Mouse (Mus musculus): ENCODE results near the gene Ate1. TPM values are rescaled to one million over a fixed set of nuclear protein-coding genes. Genes with fewer than 3 reads are reported as not detected.

The Ate1 gene
- total RNA-seq, 2 experiments from 2014 or later: 41.5 to 42.2 TPM

GRCm38 (mm10) chr7:130520812-130521422 is 748 bp upstream of the Ate1 start:
- DNase-seq: no peak

DNA sequence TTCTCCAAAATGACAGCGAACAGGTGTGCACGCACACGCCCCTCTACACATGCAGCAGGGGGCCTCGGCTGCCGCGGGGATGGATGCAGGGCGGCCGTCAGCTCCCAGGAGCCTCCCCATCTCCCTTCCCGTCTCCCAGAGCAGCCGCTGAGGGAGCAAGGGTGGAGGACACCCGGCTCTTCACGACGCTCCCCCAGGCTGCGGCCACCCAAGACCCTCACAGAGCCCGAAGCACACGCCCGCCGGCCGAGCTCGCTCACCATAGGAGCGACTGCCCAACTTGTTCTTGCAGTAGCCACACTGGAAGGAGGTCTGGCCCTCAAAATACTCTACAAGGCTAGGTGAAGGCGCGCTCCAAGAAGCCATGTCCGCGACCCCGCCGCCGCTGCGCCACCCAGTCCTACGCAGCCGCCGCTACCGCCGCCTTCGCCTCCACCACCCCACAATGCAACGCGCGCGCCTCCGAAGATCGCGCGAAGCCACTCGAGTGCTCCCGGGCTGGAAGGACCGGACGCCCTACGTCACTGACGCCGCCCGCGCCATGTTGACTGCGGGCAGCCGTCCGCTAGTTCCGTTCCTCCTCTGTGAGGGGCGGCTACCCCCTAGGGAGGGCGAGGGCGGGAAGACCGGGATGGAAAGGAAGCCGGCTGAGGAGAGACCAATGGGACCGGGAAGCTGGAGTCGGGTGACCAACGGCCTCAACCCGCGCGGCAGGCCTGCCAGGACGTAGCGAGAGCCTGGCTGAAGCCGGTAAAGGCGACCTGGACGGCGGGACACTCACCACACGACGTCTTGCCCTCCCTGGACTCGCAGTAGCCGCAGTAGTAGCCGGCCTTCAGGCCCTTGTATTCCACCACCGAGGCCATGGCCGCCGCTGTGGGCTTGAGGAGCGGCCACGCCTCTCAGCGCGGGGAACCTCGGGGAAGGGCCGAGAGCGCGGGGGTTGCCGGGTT is 797 bp downstream of the Ate1 start:
- DNase-seq: peak; percentile 99

DNA sequence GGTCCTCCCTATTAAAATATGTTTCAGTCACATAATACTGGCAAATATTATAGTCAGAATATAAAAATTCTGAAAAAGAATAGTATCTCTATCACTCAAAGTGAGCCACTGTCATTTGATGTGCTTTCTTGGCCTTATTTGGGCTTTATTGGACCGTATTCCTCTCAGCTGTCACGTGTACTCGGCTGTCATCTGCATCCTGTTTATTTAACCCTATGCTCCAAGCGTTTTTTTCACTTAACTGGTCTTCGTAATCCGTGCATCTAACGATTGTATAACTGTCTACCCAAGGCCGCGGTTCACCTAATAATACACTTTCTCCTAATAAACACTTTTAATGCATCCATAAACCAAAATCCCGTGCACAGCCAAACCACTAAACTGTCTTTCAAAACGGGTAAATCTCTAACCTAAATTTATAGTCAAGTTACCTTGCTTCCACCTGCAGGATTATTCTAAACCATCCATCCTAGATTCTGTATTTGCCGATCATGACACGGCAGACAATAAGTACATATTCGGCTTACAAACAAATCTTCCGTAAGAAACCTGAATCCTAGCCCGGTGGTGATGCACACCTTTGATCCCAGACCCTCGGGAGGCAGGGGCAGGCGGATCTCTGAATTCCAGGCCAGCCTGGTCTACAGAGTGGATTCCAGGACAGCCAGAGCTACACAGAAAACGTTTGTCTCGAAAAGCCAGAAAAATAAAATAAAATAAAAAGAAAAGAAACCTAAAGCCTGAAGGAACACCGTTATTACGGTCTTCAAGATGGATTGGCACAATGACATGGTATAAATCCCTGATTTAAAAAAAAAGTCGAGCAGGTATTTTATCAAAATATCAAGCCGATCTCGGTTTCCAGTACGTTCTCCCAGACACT is 1.7 kb downstream of the Ate1 start:
- no peak for DNase-seq

DNA sequence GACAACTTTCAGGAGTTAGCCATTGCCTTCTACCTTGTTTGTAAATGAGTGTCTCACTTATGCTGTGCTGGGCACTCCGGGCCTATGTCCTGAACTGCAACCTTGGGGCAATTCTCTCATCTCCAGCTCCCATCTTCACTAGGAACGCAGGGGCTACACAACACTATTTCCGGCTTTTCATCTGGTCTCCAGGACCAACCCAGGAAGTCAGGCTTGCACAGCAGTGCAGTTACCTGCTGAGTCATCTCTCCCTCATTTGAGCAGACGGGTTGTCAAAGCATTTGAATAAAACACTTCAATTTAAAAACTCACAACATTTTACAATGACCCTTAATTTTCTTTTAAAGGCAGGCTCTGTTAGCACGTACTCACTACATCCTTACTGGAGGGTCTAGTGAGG is 9.9 kb downstream of the Ate1 start:
- no peak for DNase-seq

- DNase-seq: no peak
Measured at GRCm38 (mm10) chr7:130503006-130503405, 17.2 kb downstream of the Ate1 start.

DNA sequence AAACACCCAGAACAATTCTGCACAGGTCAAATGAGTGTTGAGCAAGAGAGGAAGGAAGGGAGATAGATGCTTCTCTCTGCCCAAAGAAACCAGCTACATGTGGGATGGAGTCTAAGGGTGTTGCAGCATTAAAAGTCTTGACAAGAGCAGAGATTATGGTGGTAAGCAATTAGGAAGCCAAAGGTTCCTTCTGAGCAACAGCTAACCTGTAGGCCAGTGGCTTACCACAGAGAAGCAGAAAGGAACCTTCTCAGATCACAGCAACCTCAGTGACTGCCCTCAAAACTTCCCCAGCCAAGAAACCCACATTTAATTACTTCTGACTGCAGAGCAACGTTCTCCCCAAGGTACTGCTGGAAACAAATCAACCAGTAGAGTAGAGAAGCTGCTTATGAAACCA is 18.7 kb downstream of the Ate1 start:
- no peak for DNase-seq

- no peak for DNase-seq
Measured at GRCm38 (mm10) chr7:130493346-130493745, 26.8 kb downstream of the Ate1 start.

DNA sequence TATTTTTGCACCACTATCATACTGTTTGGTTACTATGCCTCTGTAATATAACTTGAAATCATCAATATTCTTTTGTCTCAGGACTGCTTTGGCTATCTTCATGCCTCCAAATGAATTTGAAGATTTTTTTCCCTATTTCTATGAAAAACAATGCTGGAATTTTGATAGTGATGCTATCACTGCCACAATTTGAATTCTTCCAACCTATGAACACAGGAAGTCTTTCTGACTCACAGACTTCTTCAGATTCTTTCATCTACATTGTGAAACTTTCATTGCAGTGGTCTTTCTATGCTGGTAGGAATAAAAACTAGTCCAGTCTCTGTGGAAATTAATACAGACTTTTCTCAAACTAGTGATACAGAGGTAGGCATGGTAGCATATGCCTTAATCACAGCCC is 28.1 kb downstream of the Ate1 start:
- no peak for DNase-seq

GRCm38 (mm10) chr7:130479003-130479402 is 41.2 kb downstream of the Ate1 start:
- peak; percentile 13 for DNase-seq

DNA sequence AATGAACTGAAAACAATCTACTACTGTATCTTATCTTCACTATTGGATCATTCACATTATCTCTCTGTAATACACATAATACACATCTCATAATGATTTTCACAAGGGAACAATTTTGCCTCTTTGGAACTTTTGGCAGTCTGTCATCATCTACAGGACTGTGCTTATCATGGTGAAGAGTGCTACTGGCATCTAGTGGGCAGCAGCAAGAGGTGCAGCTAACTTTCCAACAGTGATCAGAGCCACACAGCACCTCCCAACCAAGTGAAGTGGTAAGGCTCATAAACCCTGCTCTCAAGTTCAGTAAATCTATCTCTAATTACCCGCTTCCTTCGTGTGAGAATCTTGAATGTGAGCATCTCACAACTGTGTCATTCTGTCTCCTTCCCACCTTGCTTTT is 44.2 kb downstream of the Ate1 start:
- peak; percentile 48 for DNase-seq

- no peak for DNase-seq
Measured at GRCm38 (mm10) chr7:130473881-130474280, 46.3 kb downstream of the Ate1 start.

- DNase-seq: no peak
Measured at GRCm38 (mm10) chr7:130472683-130473082, 47.5 kb downstream of the Ate1 start.

GRCm38 (mm10) chr7:130471045-130471444 is 49.1 kb downstream of the Ate1 start:
- DNase-seq: no peak

DNA sequence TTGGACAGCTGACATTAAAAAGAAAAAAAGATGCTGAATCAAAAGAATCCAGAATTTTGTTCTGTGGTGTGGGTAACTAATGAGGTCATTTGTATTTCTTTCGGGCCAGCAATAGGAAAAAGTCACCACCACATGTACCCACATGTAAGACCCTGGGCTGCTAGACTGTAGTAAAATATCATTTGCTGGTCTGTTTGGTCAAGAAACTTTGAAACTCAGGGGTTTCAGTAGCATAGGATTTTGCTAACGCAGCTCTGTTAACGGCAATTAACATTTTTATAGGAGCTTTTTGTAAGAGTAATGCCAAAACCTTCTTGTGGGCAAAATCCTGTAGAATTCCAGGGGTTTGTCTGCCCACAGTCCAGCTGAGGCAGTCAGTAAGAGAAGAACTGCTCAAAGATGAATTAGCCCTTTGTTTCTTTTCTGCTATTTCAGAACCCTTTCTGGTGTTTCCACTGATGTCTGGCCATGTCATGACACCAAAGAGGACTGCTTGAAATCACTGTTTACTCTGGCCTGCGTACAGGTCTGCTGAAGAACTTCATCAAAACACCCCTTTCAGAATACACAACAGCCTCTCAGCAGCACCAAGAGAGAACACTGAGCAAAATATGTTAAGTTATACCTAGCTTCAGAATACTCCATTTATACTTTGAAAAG is 64.5 kb downstream of the Ate1 start:
- DNase-seq: no peak

GRCm38 (mm10) chr7:130454226-130454625 is 65.9 kb downstream of the Ate1 start:
- no peak for DNase-seq

DNA sequence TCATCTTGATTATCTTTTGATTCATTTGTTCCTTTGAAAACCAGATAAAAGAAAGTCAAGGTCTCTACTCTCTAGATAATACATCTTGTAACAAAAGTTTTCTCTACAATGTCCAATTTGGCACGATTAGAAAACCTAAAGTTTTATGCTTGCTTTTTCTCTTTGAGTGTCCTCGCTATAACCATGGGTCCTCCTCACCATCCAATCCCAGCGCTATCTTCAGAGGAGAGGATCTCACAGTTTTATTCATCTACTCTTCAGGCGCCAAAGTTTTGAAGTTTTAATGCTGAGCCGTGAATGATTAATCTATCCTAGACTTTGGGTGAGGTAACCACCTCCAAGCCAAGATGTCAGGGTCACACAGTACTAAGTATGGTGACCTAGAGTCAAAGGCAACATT is 84.4 kb downstream of the Ate1 start:
- no peak for DNase-seq

- peak; percentile 18 for DNase-seq
Measured at GRCm38 (mm10) chr7:130432141-130432540, 88.0 kb downstream of the Ate1 start.

- DNase-seq: no peak
Measured at GRCm38 (mm10) chr7:130426586-130426985, 93.6 kb downstream of the Ate1 start.

DNA sequence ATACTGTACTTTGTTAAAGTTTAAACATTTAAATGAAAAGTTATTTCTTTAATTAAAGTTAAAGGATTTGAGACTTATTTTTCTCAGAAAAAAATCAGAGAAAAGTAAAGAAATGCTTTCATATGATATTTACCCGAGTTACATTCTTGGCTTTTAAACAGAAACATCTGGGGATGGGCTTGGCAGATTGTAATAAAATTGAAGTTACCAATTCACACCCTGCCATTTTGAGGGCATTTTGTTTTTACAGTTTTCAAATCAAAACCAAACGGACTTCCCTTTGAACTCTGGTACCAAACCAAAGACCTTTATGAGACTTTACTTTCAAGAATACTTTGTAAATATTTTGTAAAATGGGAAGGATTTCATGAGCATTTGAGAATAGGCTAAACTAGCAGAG is 94.2 kb downstream of the Ate1 start:
- DNase-seq: no peak

GRCm38 (mm10) chr7:130419961-130420360 is 100.2 kb downstream of the Ate1 start:
- no peak for DNase-seq

- DNase-seq: peak; percentile 18
Measured at GRCm38 (mm10) chr7:130407622-130408021, 112.5 kb downstream of the Ate1 start.

GRCm38 (mm10) chr7:130403346-130403745 is 116.8 kb downstream of the Ate1 start:
- DNase-seq: no peak

Data from heart, postnatal 4 days (tissue).